Mouse (Mus musculus) stomach, postnatal 0 days (tissue): ENCODE measurements at regions not wholly inside any gene's neighbourhood (a gene's known extent, or its start where the extent isn't known, plus 50 kb on each side); places are given as distances from the start of the nearest gene placed in this dataset.

ENCODE experiments used
- CTCF ChIP-seq: IDR thresholded peaks from 2 replicates; pipeline ENCODE4 v1.5.1; 2016; ENCODE audit warnings: antibody characterized with exemption, low read depth, mild to moderate bottlenecking, moderate library complexity
- EP300 ChIP-seq: optimal IDR thresholded peaks from 2 replicates; pipeline ENCODE3; 2016; ENCODE audit warnings: antibody characterized with exemption

DNA sequence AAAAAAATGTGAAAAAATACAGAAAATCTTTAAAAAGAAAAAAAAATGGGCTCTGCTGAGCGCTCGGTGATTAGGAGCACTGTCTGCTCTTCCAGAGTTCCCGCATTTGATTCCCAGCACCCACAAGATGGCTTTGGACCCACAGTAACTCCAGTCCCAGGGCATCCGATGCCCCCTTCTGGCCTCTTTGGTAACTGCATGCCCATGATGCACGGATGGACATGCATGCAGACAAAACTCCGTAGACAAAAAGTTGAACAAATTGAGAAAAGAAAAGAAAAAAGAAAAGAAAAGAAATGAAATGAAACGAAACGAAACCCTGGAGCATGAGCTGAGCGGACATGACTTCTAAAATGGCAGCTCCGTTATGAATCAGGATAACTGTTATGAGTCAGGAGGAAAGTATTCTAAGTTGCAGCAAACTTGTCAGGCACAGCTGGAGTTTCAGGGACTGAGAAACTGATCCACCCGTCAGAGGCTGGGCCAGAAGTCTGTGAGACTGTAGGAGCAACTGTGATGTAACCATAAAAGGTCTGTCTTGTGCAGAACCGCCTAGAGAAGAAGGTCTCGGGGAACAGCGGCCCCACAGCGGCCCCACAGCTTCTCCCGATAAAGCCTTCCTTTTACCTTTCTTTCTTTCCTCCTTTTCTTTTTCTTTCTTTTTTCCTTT is 102.3 kb upstream of the Ubr2 start:
- TF ChIP-seq CTCF (peak; percentile 62), EP300 (no peak)
